Mouse (Mus musculus) heart, adult 2 months (tissue): ENCODE data around the gene Gm10840.

Experiments used
- CTCF ChIP-seq: fragments of 200-600 bp; IDR thresholded peaks from 2 replicates; pipeline ENCODE4 v1.8.1; 2022; ENCODE audit warnings: antibody characterized with exemption, mild to moderate bottlenecking, moderate library complexity
- EP300 ChIP-seq: fragments of 200-500 bp; IDR thresholded peaks from 2 replicates; pipeline ENCODE4 v1.6.1; 2011; ENCODE audit warnings: low read depth, low read length, control low read depth; ENCODE audit not compliant: insufficient read depth
- POLR2A ChIP-seq: fragments of 200-500 bp; IDR thresholded peaks from 2 replicates; pipeline ENCODE4 v1.6.1; 2011; ENCODE audit warnings: mild to moderate bottlenecking, low read depth, low read length, control low read depth; ENCODE audit not compliant: insufficient read depth

DNA sequence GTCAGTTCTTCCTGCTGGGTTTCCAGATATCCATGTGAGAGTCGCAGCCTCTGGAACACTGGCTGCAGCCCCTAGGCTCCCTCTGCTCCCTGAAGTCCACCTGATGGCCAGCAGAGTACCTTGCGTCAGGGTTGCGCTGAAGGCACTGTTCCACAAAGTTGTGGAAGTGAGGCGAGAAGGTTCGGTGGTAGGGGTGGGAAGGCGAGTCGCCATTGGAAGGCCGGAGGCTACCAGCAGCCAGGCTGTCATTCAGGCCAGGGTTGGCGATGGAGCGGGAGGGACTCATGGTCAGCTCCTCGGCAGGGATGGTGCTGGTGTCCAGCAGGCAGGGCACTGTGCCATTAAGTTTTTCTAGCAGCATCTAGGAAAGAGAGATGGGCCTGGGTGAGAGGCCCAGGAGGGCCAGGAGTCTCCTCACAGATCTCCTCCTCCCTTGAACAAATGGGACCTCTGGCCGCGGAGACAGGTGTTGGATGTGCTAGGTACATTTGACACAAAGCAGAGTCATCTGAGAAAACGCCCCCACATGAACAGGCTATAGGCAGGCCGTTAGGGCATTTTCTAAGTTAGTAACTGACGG is 4.0 kb downstream of the Gm10840 start:
- TF ChIP-seq CTCF (no peak), POLR2A (no peak), EP300 (no peak)
